Mouse (Mus musculus): ENCODE data around the gene Epo.

Epo gene

GRCm38 (mm10) chr5:137466946-137467345 is 66.1 kb downstream of the Epo start:
- DNase-seq = no peak

GRCm38 (mm10) chr5:137465049-137465448 is 68.0 kb downstream of the Epo start:
- DNase-seq = no peak

GRCm38 (mm10) chr5:137455866-137456591 is 77.0 kb downstream of the Epo start:
- no peak for DNase-seq

DNA sequence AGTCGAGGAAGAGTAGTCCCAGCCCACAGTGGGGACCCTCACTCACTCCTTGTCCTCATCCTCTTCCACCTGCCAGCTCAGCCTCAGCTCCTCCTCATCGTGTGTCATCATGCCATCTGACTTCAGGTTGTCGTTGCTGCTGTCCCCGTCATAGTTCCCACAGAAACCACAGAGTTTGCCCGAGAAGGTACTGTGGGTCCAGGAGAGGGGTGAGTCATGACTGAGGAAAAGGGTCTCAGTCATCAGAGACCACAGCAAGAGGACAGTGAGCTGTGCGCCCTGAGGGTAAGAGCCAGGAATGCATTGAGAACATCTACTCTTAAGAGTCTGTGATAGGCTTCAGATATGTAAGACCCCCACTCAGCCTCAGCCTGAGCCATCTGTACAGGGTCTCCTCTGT is 77.8 kb downstream of the Epo start:
- no peak for DNase-seq

GRCm38 (mm10) chr5:137445536-137445935 is 87.5 kb downstream of the Epo start:
- no peak for DNase-seq

- no peak for DNase-seq
Measured at GRCm38 (mm10) chr5:137440216-137440855, 92.7 kb downstream of the Epo start.

GRCm38 (mm10) chr5:137433889-137434288 is 99.2 kb downstream of the Epo start:
- no peak for DNase-seq
